Mouse (Mus musculus): Measurements from ENCODE around the gene Pm20d1.

GRCm38 (mm10) chr1:131822856-131823492 is 25.8 kb downstream of the Pm20d1 start:
- TF ChIP-seq POLR2A (IDR thresholded peaks at IDR 0.05; ENCODE audit: low read depth, low read length), result no peak
- no peak for TF ChIP-seq CTCF (IDR thresholded peaks at IDR 0.05; ENCODE audit: borderline replicate concordance, insufficient read depth, low read length)
